Mouse (Mus musculus) cerebellum, postnatal 14 days (tissue): ENCODE results near the gene Orai1.

Source experiments
- DNase-seq, 2 experiments: peaks; one replicate each; pipeline ENCODE4 v3.0.0; 2021; ENCODE audit warnings: mixed read lengths in 2 of 2

The Orai1 gene

DNA sequence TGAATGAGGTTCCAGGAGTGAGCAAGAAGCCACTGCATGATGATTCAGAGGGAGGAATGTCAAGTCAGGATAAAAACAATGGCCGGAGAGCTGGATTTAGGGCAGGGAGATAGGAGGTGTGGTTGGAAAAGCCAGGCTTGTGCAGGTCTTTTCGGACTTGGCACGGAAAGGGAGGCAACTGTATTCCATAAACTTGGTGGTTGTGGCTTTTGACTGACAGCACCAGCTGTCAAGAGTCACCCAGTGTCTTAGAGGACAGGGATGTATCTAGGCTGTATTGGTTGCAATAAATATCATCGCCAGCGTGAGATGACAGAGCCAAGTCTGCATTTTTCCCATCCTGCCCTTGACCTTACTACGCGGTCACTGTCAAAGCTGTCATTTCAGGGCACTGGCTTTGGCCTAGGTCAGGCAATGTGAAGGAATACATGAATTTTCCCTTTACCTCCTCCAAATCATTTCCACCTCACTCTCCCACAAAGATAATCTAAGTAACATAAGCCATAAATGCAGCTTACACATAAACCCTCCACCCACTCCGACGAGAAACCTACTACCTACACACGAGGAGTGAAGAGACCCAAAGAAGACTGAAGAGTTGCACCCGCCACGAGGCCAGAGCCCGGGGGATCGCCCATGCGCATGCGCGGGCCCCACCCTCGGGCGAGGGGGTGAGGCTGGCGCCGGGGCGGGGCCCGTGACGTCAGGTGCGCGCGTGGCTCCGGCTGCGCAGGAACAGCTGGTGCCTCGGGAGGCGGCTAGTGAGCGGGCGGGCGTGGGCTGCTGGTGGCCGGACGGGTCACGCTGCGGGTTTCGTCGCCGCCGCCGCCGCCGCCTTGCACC, 60.9 kb downstream of the Orai1 start:
- peak; percentile 95 to 98 for DNase-seq

- DNase-seq, result peak in 1 of 2 experiments; percentile 53
Measured at GRCm38 (mm10) chr5:123076419-123077281, 61.8 kb downstream of the Orai1 start.

GRCm38 (mm10) chr5:123079568-123079967, 64.7 kb downstream of the Orai1 start:
- no peak for DNase-seq

DNA sequence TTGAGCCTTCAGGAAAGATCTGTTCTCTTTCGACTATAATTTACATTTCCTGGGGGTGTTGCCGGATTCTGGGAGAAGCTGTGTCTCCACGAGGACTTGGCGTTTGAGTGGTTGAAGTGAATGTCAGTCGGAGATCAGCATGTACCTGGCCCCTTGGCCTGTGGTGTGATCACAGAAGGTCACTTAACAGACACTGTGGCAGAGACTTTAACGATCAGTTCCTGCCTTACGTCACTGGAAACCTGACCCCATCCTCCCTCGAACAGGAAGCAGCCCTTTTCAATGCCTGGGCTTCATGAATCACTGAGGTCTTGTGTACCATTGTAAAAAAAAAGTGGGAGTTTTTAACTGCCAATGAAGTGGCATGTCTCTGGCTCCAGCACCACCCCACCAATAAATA, 65.2 kb downstream of the Orai1 start:
- DNase-seq, result no peak
